22 mouse cellular contexts compared by ENCODE assay signal in genomic region chr14:79955678-79956077, GRCm38 (mm10). TPM values are rescaled to one million over a fixed set of nuclear protein-coding genes. Genes with fewer than 3 reads are reported as not detected.
A peak's percentile ranks its signal among the peaks of the same experiment; 100 is the strongest.
DNase-seq lines count a peak whose midpoint lies in the region; ATAC-seq lines count a peak whose summit lies in the region.
"Had no signal": no experiment of that assay in that cellular context is flagged by ENCODE, and none has a peak within 500 bp of the region (broad histone marks: within the 10 kb centered on the region; RNA-seq: fewer than 3 reads in every experiment).

No protein-coding gene starts in this region.

- H3K4me1 ChIP-seq in heart, embryonic 12.5 days (replicated peaks), result no peaks in the 10 kb centered on the region
- no peaks in the 10 kb centered on the region for H3K4me1 ChIP-seq in kidney, embryonic 16.5 days (ENCODE audit: insufficient read depth, low read length)
- H3K4me1 ChIP-seq in limb, embryonic 11.5 days (ENCODE audit: control insufficient read depth, insufficient read depth, low read length), result peaks cover 7% of the 10 kb centered on the region; the same call in 1 of the 2 replicates
- H3K4me1 ChIP-seq in limb, embryonic 10.5 days, result peaks cover 12% of the 10 kb centered on the region; the same call in 1 of the 2 replicates
- H3K4me1 ChIP-seq: embryonic facial prominence, embryonic 10.5 days; hindbrain, embryonic 15.5 days had no signal

- no peak overlapping the region for H3K27ac ChIP-seq in heart, embryonic 12.5 days (ENCODE audit: poor library complexity, severe bottlenecking)
- H3K27ac ChIP-seq in kidney, embryonic 16.5 days (ENCODE audit: low read length), result no peak overlapping the region
- no peak overlapping the region for H3K27ac ChIP-seq in limb, embryonic 11.5 days (replicated peaks; ENCODE audit: low read depth, low read length)
- no peak overlapping the region for H3K27ac ChIP-seq in limb, embryonic 10.5 days
- H3K27ac ChIP-seq: embryonic facial prominence, embryonic 10.5 days; heart, adult 2 months; hindbrain, embryonic 15.5 days had no signal

- WGBS in heart, embryonic 12.5 days, result 64% methylated on average over 3 of the region's 3 CpGs
- 40% methylated on average over 3 of the region's 3 CpGs for WGBS in kidney, embryonic 16.5 days
- 59% methylated on average over 3 of the region's 3 CpGs for WGBS in limb, embryonic 11.5 days
- WGBS in limb, embryonic 10.5 days, result 68% methylated on average over 3 of the region's 3 CpGs

- H3K9me3 ChIP-seq in heart, embryonic 12.5 days (replicated peaks), result no peaks in the 10 kb centered on the region
- H3K9me3 ChIP-seq in kidney, embryonic 16.5 days (ENCODE audit: low read length), result no peaks in the 10 kb centered on the region
- no peaks in the 10 kb centered on the region for H3K9me3 ChIP-seq in limb, embryonic 11.5 days (ENCODE audit: control insufficient read depth, low read length)
- no peaks in the 10 kb centered on the region for H3K9me3 ChIP-seq in limb, embryonic 10.5 days (replicated peaks)
- H3K9me3 ChIP-seq: embryonic facial prominence, embryonic 10.5 days; hindbrain, embryonic 15.5 days had no signal

- H3K36me3 ChIP-seq in heart, embryonic 12.5 days, result no peaks in the 10 kb centered on the region
- no peaks in the 10 kb centered on the region for H3K36me3 ChIP-seq in kidney, embryonic 16.5 days (ENCODE audit: insufficient read depth, low read length)
- H3K36me3 ChIP-seq in limb, embryonic 11.5 days (ENCODE audit: control insufficient read depth, insufficient read depth, low read length), result no peaks in the 10 kb centered on the region
- no peaks in the 10 kb centered on the region for H3K36me3 ChIP-seq in limb, embryonic 10.5 days
- H3K36me3 ChIP-seq: embryonic facial prominence, embryonic 10.5 days; hindbrain, embryonic 15.5 days had no signal

- no peaks in the 10 kb centered on the region for H3K27me3 ChIP-seq in heart, embryonic 12.5 days (replicated peaks)
- H3K27me3 ChIP-seq in kidney, embryonic 16.5 days (ENCODE audit: insufficient read depth, low read length), result no peaks in the 10 kb centered on the region
- H3K27me3 ChIP-seq in limb, embryonic 11.5 days (ENCODE audit: control insufficient read depth, insufficient read depth, low read length), result no peaks in the 10 kb centered on the region
- no peaks in the 10 kb centered on the region for H3K27me3 ChIP-seq in limb, embryonic 10.5 days (ENCODE audit: low read depth, poor library complexity, severe bottlenecking)
- H3K27me3 ChIP-seq: hindbrain, embryonic 15.5 days had no signal

- intact Hi-C loops in heart, postnatal 36 days (cut with DNase I), result no loop called here

- no peak for DNase-seq in heart, postnatal 36 days
- no peak for DNase-seq in kidney, adult 9 months
- DNase-seq in limb, embryonic 11.5 days (ENCODE audit: low spot score), result peak; percentile 44
- DNase-seq in limb, embryonic 10.5 days (ENCODE audit: low spot score), result no peak
- DNase-seq in embryo, embryonic 10 days (ENCODE audit: low spot score), result no peak
- DNase-seq: adrenal gland, adult 2 months; adrenal gland, postnatal 25 days; cerebellum, adult 18-20 months; cerebellum, adult 9-11 months; cerebellum, postnatal 36 days; gastrocnemius, postnatal 14 days; heart, adult 2 months had no signal

- H3K9ac ChIP-seq in heart, embryonic 12.5 days, result no peak overlapping the region
- no peak overlapping the region for H3K9ac ChIP-seq in kidney, embryonic 16.5 days (replicated peaks; ENCODE audit: low read length)
- H3K9ac ChIP-seq in limb, embryonic 11.5 days (ENCODE audit: low read length), result no peak overlapping the region
- H3K9ac ChIP-seq: hindbrain, embryonic 15.5 days had no signal

- H3K4me2 ChIP-seq in heart, embryonic 12.5 days, result no peak overlapping the region
- no peak overlapping the region for H3K4me2 ChIP-seq in kidney, embryonic 16.5 days (replicated peaks; ENCODE audit: low read depth, low read length)
- no peak overlapping the region for H3K4me2 ChIP-seq in limb, embryonic 11.5 days (ENCODE audit: low read depth, severe bottlenecking)
- H3K4me2 ChIP-seq: heart, embryonic 11.5 days; hindbrain, embryonic 15.5 days had no signal

- 0 out of 2 replicates have a peak, but pooled peaks have one; percentile 39 for ATAC-seq in heart, embryonic 12.5 days (ENCODE audit: insufficient number of reproducible peaks, low FRiP score)
- ATAC-seq in kidney, embryonic 16.5 days (ENCODE audit: low FRiP score, low TSS enrichment), result peak; percentile 67; the same call in 1 of the 2 replicates
- ATAC-seq in limb, embryonic 11.5 days (ENCODE audit: insufficient number of reproducible peaks, low FRiP score, low TSS enrichment, low read depth), result peak; percentile 61
- ATAC-seq: forebrain, embryonic 14.5 days; Patski had no signal

- no peak overlapping the region for H3K4me3 ChIP-seq in heart, embryonic 12.5 days
- no peak overlapping the region for H3K4me3 ChIP-seq in kidney, embryonic 16.5 days (ENCODE audit: low read length)
- no peak overlapping the region for H3K4me3 ChIP-seq in limb, embryonic 11.5 days (ENCODE audit: low read depth, low read length)
- no peak overlapping the region for H3K4me3 ChIP-seq in limb, embryonic 10.5 days
- H3K4me3 ChIP-seq: embryonic facial prominence, embryonic 10.5 days; heart, adult 2 months; hindbrain, embryonic 15.5 days had no signal

RNA-seq across cellular contexts. Expression of gene Olfm4, which starts 28.2 kb away (rescaled TPM):
- 0.18 and 0.21 TPM in 2 replicates for polyA plus RNA-seq in heart, embryonic 12.5 days (2016; fragmentation: Nextera tagmentation; extraction: Ambion mirVana)
- total RNA-seq in heart, postnatal 36 days (2021), result not detected
- polyA plus RNA-seq in kidney, embryonic 16.5 days (2015; fragmentation: Nextera tagmentation; extraction: Ambion mirVana), result 1.8 and 1.9 TPM in 2 replicates
- polyA plus RNA-seq in limb, embryonic 11.5 days (2014; fragmentation: Nextera tagmentation; extraction: Ambion mirVana), result 0.33 and 0.55 TPM in 2 replicates
- polyA plus RNA-seq in limb, embryonic 10.5 days (2016; fragmentation: Nextera tagmentation; extraction: Ambion mirVana), result 0.16 TPM in 1 of 2 replicates, not detected in the other
- total RNA-seq: adrenal gland, adult 2 months; adrenal gland, postnatal 25 days; gastrocnemius, adult 18-20 months; gastrocnemius, postnatal 14 days; heart, adult 2 months; heart, postnatal 25 days had no signal
- polyA plus RNA-seq: adrenal gland, adult 2 months; C2C12; heart, adult 2 months; Patski had no signal
